Mouse (Mus musculus): Measurements from ENCODE around the gene Hoxa3. TPM values are rescaled to one million over a fixed set of nuclear protein-coding genes. Genes with fewer than 3 reads are reported as not detected.

The Hoxa3 gene
- polyA plus RNA-seq, 1 experiment from 2014 or later, result 0.20 TPM

DNA sequence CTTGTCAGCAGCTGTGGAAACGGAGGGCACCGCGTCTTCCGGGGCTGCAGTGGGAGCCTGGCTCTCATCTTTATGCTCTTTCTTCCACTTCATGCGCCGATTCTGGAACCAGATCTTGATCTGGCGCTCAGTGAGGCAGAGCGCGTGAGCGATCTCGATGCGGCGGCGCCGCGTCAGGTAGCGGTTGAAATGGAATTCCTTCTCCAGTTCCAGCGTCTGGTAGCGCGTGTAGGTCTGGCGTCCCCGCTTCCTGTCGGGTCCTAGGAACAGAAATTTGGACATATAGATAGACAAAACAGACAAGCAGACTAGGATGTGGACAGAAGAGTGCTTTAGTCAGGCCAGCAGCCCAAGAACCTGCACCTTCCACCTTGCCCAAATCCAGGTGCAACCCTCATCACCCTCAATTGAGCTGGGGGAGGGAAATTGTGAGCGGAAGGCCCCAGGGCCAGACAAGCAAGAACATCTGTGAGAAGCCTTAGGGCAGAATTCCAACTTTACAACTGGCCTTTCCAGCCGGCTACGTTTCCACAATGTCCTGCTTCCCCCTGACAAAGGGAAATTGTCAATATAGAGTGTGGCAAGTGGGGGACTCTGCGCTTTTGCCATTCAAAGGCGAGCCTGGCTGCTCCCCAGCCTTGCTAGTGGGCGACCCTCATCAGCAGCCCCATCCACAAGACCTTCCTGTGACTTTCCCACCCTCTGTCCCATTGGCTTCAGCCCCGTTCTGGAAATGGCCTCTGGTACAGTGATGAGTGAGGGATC lies 2.8 kb upstream of the Hoxa3 start:
- Histone ChIP-seq H3K9me3 (replicated peaks) (no peaks in the 10 kb centered on the region), H3K9ac (no peak overlapping the region), H3K27ac (replicated peaks) (no peak overlapping the region), H3K4me1 (replicated peaks) (peaks cover 16% of the 10 kb centered on the region; the same call in 1 of the 2 replicates), H3K36me3 (replicated peaks) (no peaks in the 10 kb centered on the region), H3K27me3 (peaks cover 100% of the 10 kb centered on the region), H3K4me2 (no peak overlapping the region), H3K4me3 (replicated peaks) (no peak overlapping the region)
- no peak for ATAC-seq (ENCODE audit: insufficient read depth)
- WGBS (ENCODE audit: insufficient replicate concordance), result 5% methylated on average over 30 of the region's 30 CpGs

DNA sequence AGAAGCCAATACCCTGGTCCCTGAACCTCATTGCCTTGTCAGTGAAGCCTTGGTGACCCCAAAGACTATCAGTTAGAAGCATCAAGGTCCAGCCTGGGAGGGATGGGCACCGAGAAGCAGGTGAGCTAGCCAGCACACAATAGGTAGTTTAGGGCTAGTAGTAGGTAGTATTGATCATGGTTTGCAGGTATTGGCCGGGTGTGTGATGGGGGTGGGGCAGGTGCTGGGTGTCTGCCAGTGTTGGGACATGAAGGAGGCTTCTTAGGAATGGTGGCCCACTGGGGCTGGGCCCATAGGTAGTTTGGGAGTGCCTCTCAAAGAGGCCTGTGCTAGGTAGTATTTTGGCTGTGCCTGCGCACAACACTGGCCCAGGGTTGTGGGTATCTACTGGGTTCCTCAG lies 1.9 kb upstream of the Hoxa3 start:
- Histone ChIP-seq H3K27me3 (peaks cover 100% of the 10 kb centered on the region), H3K4me2 (no peak overlapping the region), H3K4me3 (replicated peaks) (no peak overlapping the region), H3K9me3 (replicated peaks) (no peaks in the 10 kb centered on the region), H3K4me1 (replicated peaks) (peaks cover 16% of the 10 kb centered on the region; the same call in 1 of the 2 replicates), H3K27ac (replicated peaks) (no peak overlapping the region), H3K9ac (no peak overlapping the region), H3K36me3 (replicated peaks) (no peaks in the 10 kb centered on the region)
- no peak for ATAC-seq (ENCODE audit: insufficient read depth)
- WGBS (ENCODE audit: insufficient replicate concordance), result 46% methylated on average over 3 of the region's 3 CpGs

DNA sequence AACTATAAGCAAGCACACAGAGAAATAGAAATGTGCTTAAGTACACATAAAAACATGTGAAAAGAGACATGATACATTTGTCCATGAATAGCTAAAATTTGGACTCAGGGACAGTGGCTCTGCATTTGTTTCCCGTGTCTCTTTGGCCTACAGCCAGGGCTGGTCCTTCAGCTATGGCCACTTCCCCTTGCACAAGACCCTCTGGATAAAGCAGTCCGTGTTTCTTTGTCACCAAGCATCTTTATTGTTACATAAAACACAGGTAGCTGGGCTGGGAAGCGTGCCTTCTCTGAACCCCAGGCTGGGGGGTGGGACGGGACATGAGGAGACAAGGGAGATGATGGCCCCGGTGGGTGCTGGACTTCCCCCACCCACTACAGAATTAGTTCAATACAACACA lies 1.1 kb upstream of the Hoxa3 start:
- Histone ChIP-seq H3K27ac (replicated peaks) (no peak overlapping the region), H3K9ac (no peak overlapping the region), H3K4me1 (replicated peaks) (peaks cover 16% of the 10 kb centered on the region; the same call in 1 of the 2 replicates), H3K4me3 (replicated peaks) (no peak overlapping the region), H3K27me3 (peaks cover 100% of the 10 kb centered on the region), H3K36me3 (replicated peaks) (no peaks in the 10 kb centered on the region), H3K9me3 (replicated peaks) (no peaks in the 10 kb centered on the region), H3K4me2 (no peak overlapping the region)
- no peak for ATAC-seq (ENCODE audit: insufficient read depth)
- 38% methylated on average over 5 of the region's 5 CpGs for WGBS (ENCODE audit: insufficient replicate concordance)

DNA sequence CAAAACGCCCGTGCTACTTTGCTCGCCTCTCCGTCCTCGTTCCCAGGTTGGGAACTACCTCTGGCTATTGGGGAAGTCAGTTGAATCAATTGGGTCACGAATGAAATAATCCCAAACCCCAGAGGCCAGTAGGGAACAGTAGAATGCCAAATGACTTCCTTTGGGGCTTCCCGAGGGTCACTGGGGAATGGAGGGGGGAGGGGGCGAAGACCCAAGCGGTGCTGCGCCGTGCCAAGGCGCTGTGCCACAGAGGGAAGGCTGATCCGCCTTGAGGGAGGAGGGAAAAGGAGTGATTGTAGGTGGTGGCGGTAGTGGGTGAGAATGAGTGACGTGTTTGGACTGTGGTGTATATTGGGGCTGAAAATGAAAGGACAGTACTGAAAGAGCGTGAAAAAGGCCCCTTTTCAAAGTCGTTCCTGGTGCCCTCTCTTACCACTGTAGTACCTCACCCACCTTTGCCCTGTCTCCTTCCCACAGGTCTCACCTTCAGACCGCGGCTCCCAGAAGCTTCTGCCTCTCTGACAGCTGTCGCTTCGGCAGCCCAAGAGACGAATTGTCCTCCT lies 499 bp downstream of the Hoxa3 start:
- 1% methylated on average over 22 of the region's 22 CpGs for WGBS (ENCODE audit: insufficient replicate concordance)
- ATAC-seq (ENCODE audit: insufficient read depth), result no peak
- peak overlapping the region; percentile 46 for H3K4me2 ChIP-seq
- peak overlapping the region; percentile 37 for H3K4me3 ChIP-seq (replicated peaks)
- H3K27ac ChIP-seq (replicated peaks), result no peak overlapping the region
- no peaks in the 10 kb centered on the region for H3K36me3 ChIP-seq (replicated peaks)
- H3K27me3 ChIP-seq, result peaks cover 100% of the 10 kb centered on the region
- no peak overlapping the region for H3K9ac ChIP-seq
- peaks cover 20% of the 10 kb centered on the region; the same call in 1 of the 2 replicates for H3K4me1 ChIP-seq (replicated peaks)
- no peaks in the 10 kb centered on the region for H3K9me3 ChIP-seq (replicated peaks)

DNA sequence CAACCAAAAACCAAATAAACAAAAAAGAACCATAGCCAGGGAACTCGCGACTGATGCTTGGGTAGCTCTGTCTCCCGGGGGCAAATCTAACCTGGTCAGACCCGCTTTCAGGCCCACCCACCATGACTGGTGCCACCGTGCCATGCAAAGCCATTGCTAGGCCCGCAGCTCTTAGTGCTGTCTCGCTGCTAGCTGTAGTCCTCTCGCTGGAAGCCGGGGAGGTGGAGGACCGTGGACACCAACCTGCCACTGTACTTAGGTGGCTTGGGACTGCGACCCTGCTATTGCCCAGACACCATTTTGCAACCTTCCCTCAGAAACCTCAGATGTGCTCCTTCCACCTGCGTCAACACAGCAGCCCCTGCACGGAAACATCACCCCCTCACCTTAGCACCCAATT lies 1.2 kb downstream of the Hoxa3 start:
- Histone ChIP-seq H3K4me1 (replicated peaks) (peaks cover 15% of the 10 kb centered on the region; the same call in 1 of the 2 replicates), H3K9ac (no peak overlapping the region), H3K36me3 (replicated peaks) (no peaks in the 10 kb centered on the region), H3K27me3 (peaks cover 100% of the 10 kb centered on the region), H3K27ac (replicated peaks) (no peak overlapping the region), H3K9me3 (replicated peaks) (no peaks in the 10 kb centered on the region), H3K4me3 (replicated peaks) (0 out of 2 replicates have a peak overlapping the region, but pooled peaks have one; percentile 2), H3K4me2 (peak overlapping the region; percentile 46; the same call in 1 of the 2 replicates)
- WGBS (ENCODE audit: insufficient replicate concordance), result 2% methylated on average over 13 of the region's 13 CpGs
- ATAC-seq (ENCODE audit: insufficient read depth), result no peak

DNA sequence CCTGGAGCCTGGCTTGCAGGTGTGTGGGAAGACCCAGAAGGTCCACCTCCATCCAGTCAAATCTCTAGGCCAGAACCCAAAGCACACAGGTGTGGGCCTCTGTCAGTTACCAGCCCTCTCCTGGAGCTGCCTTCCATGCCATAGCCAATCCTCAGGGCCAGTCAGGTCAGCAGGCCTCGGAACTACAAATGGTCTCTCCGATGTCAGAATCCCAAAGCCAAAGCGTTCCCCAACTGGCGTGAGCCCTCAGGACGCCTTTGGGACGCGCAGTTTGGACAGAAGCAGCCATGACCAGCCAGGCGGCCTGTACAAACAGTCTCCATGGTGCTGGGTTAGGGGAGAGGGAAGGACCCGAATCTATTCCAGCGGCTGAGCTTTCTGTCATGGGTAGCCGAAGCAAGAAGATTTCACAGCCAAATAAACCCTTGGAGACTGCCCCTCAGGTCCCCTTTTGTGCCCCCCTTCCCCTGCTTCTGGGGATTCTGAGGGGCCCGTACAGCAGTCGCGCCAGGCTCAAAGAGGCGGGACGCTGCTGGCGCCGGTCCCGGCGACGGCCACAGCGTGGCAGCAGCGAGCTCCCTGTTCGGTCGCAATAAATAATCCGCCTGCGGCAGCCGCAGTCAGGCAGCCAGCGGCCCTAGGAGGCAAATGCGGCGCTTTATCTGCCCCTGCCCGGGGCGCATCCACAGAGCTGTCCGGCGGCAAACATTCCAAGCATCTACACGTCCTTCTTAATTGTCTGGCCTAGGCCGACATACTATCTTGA lies 1.8 kb downstream of the Hoxa3 start:
- peaks cover 100% of the 10 kb centered on the region for H3K27me3 ChIP-seq
- ATAC-seq (ENCODE audit: insufficient read depth), result no peak
- H3K9ac ChIP-seq, result no peak overlapping the region
- H3K4me1 ChIP-seq (replicated peaks), result 0 out of 2 replicates have a peak, but pooled peaks cover 12% of the 10 kb centered on the region
- 2% methylated on average over 37 of the region's 37 CpGs for WGBS (ENCODE audit: insufficient replicate concordance)
- H3K4me2 ChIP-seq, result peak overlapping the region; percentile 46; the same call in 1 of the 2 replicates
- H3K9me3 ChIP-seq (replicated peaks), result no peaks in the 10 kb centered on the region
- H3K36me3 ChIP-seq (replicated peaks), result no peaks in the 10 kb centered on the region
- H3K27ac ChIP-seq (replicated peaks), result no peak overlapping the region
- no peak overlapping the region for H3K4me3 ChIP-seq (replicated peaks)

DNA sequence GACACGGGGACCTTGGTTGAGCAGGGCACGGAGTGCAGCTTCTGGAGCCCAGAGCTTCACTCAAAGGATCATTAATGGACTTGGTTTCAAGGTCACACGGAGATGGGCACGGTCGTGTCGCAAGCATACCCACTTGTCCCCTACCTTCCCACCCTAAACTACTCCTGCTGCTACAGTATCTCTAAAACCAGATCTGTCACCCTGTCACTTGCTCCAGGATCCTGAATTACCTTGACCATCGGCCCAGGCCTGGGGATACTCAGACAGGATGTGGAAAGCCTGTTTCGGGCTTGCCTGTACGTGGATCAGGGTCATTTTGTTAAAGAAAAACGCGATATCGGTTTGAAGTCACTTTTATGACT lies 3.5 kb downstream of the Hoxa3 start:
- Histone ChIP-seq H3K9ac (no peak overlapping the region), H3K27me3 (peaks cover 100% of the 10 kb centered on the region), H3K9me3 (replicated peaks) (no peaks in the 10 kb centered on the region), H3K4me2 (no peak overlapping the region), H3K4me1 (replicated peaks) (peaks cover 12% of the 10 kb centered on the region; the same call in 1 of the 2 replicates), H3K4me3 (replicated peaks) (no peak overlapping the region), H3K27ac (replicated peaks) (no peak overlapping the region), H3K36me3 (replicated peaks) (no peaks in the 10 kb centered on the region)
- 24% methylated on average over 12 of the region's 12 CpGs for WGBS (ENCODE audit: insufficient replicate concordance)
- no peak for ATAC-seq (ENCODE audit: insufficient read depth)

DNA sequence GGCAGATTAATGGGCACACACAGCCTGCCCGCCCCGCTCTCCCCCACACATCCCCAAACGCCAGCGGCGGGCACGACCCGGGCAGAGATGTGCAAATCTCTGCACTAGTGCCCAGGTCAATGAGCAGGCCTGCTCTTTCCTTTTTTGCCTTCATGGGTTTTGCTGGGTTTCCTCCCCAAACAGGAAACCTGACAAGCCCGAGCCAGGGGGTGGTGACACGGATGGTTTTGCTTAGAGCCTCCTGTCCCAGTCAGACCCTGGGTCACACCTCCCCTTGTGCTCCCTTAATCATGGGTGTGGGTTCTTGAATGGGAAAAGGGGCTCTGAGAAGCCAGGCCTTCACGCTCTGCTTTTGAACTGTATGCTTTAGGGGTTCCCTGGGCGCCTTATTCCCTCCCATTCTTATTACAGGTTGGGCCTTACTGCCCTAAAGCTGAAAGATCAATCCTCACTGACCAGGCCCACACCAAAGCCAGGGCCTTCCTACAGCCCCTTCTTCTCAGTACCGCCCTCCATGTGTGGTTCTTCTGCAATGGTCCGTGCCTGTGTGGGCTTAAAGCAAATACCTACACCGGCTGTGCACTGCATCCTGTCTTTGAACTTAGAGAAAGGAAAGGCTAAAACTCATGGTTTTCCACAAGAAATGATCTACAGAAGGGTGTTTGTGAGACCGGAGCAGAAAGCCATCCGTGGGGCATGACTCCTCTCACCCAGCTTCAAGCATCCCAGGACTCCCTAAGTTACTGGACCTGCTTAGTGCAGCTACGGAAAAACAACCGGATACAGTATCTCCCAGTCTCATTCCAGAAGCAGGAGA lies 4.1 kb downstream of the Hoxa3 start:
- Histone ChIP-seq H3K27me3 (peaks cover 100% of the 10 kb centered on the region), H3K9me3 (replicated peaks) (no peaks in the 10 kb centered on the region), H3K4me3 (replicated peaks) (peak overlapping the region; percentile 8; the same call in 1 of the 2 replicates), H3K9ac (no peak overlapping the region), H3K27ac (replicated peaks) (no peak overlapping the region), H3K36me3 (replicated peaks) (no peaks in the 10 kb centered on the region), H3K4me2 (peak overlapping the region; percentile 29), H3K4me1 (replicated peaks) (peaks cover 12% of the 10 kb centered on the region)
- WGBS (ENCODE audit: insufficient replicate concordance), result 12% methylated on average over 18 of the region's 18 CpGs
- no peak for ATAC-seq (ENCODE audit: insufficient read depth)

DNA sequence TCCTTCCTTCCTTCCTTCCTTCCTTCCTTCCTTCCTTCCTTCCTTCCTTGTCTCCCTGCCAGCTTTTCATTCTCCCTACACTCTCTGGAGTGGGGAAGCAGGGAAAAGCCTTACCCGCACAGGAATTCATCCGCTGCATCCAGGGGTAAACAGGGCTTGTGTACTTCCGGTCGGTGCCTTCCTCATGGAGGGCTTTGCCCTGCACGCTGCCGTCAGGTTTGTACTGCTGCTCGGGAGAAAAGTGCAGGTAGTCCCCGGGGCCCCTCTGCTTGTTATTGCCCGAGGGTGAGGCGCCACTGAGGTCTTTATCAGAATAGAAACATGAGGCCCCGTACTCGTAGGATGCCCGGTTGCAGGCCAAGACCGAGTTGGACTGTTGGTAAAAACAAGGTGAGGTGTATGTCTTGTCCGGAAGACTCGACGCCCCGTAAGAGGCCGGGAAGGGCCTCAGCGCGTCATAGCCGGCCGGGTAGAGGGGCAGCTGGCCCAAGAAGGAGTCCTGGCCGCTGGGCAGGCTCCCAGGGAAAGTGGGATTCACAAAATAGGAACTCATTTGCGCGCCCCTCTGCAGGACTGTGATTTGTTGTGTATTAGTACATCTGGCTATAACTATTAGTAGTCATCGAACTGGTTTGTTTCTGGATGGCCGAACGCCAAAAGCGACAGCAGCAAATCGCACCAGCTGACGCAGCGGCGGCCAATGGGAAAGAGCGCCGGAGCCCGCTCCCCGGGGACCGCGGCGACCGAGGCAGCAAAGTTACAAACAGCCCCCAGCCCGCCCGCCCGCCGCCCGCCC lies 4.9 kb downstream of the Hoxa3 start, which contains the start of gene Hoxa6:
Hoxa6 (minus strand) TSS at position 651 of the 796 bp plus-strand sequence.
- ATAC-seq (ENCODE audit: insufficient read depth), result no peak
- Histone ChIP-seq H3K27ac (replicated peaks) (no peak within 1 kb of the TSS), H3K4me2 (peak within 1 kb of the TSS; percentile 29), H3K4me1 (replicated peaks) (peaks cover 12% of the 10 kb centered on the region), H3K9me3 (replicated peaks) (no peaks in the 10 kb centered on the region), H3K9ac (no peak within 1 kb of the TSS), H3K27me3 (peaks cover 100% of the 10 kb centered on the region), H3K4me3 (replicated peaks) (peak within 1 kb of the TSS; percentile 8; the same call in 1 of the 2 replicates), H3K36me3 (replicated peaks) (no peaks in the 10 kb centered on the region)
- WGBS (ENCODE audit: insufficient replicate concordance), result 6% methylated on average over 47 of the region's 47 CpGs

DNA sequence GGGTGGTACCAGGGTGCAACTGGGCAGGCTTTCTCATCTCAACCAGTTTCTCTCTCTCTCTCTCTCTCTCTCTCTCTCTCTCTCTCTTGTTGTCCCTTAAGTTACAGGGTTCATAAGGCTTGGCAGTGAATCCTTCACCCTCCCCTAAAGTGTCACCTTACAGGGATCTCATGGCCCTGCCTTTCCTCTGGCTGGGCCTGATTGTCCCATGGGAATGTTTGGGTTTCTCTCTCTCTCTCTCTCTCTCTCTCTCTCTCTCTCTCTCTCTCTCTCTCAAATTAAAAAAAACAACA lies 5.5 kb downstream of the Hoxa3 start:
- no peak for ATAC-seq (ENCODE audit: insufficient read depth)
- Histone ChIP-seq H3K4me2 (no peak overlapping the region), H3K4me3 (replicated peaks) (no peak overlapping the region), H3K36me3 (replicated peaks) (no peaks in the 10 kb centered on the region), H3K9ac (no peak overlapping the region), H3K27me3 (peaks cover 100% of the 10 kb centered on the region), H3K27ac (replicated peaks) (no peak overlapping the region), H3K9me3 (replicated peaks) (no peaks in the 10 kb centered on the region), H3K4me1 (replicated peaks) (peaks cover 9% of the 10 kb centered on the region)

Measured in liver, embryonic 15.5 days (tissue).